Mouse (Mus musculus) bone marrow macrophage, adult 2 months (primary cell): Measurements from ENCODE around the gene Hpd.

Experiments
- CTCF ChIP-seq: IDR thresholded peaks from 2 replicates; pipeline ENCODE4 v1.5.1; 2012; ENCODE audit warnings: low read depth, mild to moderate bottlenecking, low read length, moderate library complexity
- POLR2A ChIP-seq: IDR thresholded peaks from 2 replicates; pipeline ENCODE4 v1.6.1; 2012; ENCODE audit warnings: mild to moderate bottlenecking, low read depth, low read length, borderline replicate concordance

- TF ChIP-seq CTCF = no peak
- no peak for TF ChIP-seq POLR2A
Observed at GRCm38 (mm10) chr5:123223051-123223410, 40.5 kb upstream of the Hpd start.
